Mouse (Mus musculus): ENCODE results near the gene Gbgt1. TPM values are rescaled to one million over a fixed set of nuclear protein-coding genes. Genes with fewer than 3 reads are reported as not detected.

Gbgt1 gene
- total and polyA plus RNA-seq, 3 experiments = 0.11 TPM; not detected in 2

DNA sequence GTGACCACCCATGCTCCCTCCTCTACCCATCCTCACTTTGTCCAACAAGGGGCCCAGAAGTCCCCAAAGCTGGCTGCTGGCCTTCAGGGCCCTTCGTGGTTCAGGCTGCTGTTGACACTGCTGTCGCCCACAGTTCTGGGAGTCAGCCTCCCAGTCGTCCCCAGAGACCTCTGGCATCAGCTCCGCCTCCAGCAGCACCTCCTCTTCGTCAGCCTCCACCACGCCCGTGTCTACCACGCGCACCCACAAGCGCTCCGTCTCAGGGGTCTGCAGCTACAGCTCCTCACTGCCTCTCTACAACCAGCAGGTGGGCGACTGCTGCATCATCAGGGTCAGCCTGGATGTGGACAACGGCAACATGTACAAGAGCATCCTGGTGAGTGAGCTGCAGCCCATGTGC is 52.5 kb downstream of the Gbgt1 start:
- Histone ChIP-seq H3K27me3 (ENCODE audit: control insufficient read depth in 1 of 2, insufficient read depth in 2 of 2, low read length in 2 of 2) (no peaks in the 10 kb centered on the region), H3K9me3 (replicated peaks; ENCODE audit: insufficient read depth, low read length) (no peaks in the 10 kb centered on the region), H3K27ac (ENCODE audit: control insufficient read depth, low read depth, low read length) (no peak overlapping the region), H3K36me3 (ENCODE audit: control insufficient read depth in 1 of 2, insufficient read depth in 2 of 2, low read length in 2 of 2) (peaks cover 0 to 3% of the 10 kb centered on the region in 2 experiments; a peak in 1 of 4 replicates), H3K4me3 (ENCODE audit: control insufficient read depth in 1 of 2, insufficient read depth in 1 of 2, low read depth in 2 of 2, low read length in 2 of 2) (no peak overlapping the region), H3K9ac (ENCODE audit: control insufficient read depth, low read depth, low read length, poor library complexity, severe bottlenecking) (no peak overlapping the region), H3K79me2 (ENCODE audit: control insufficient read depth, insufficient read depth, low read length, poor library complexity) (no peaks in the 10 kb centered on the region), H3K4me1 (ENCODE audit: control insufficient read depth in 1 of 2, insufficient read depth in 2 of 2, low read length in 2 of 2) (peaks cover 0 to 6% of the 10 kb centered on the region in 2 experiments; a peak in 2 of 4 replicates)
- DNase-seq (ENCODE audit: low read depth, low spot score) = no peak
- no peak for TF ChIP-seq POLR2AphosphoS2 (IDR thresholded peaks at IDR 0.05; ENCODE audit: low read length)
- TF ChIP-seq ZNF384 (IDR thresholded peaks at IDR 0.05; ENCODE audit: low read depth, low read length) = no peak
- TF ChIP-seq JUND (IDR thresholded peaks at IDR 0.05; ENCODE audit: low read depth, low read length) = no peak
- no peak for TF ChIP-seq MEF2A (IDR thresholded peaks at IDR 0.05; ENCODE audit: extremely low read depth, insufficient replicate concordance, low read depth, low read length, poor library complexity, severe bottlenecking)
- TF ChIP-seq MYB (IDR thresholded peaks at IDR 0.05; ENCODE audit: low read depth, low read length) = no peak
- no peak for TF ChIP-seq TAL1 (IDR thresholded peaks at IDR 0.05; ENCODE audit: low read length)
- TF ChIP-seq KAT2A (conservative IDR thresholded peaks at IDR 0.05; ENCODE audit: low read depth, low read length) = no peak
- TF ChIP-seq RCOR1 (IDR thresholded peaks at IDR 0.05; ENCODE audit: low read depth, low read length) = no peak
- no peak for TF ChIP-seq TCF12 (IDR thresholded peaks at IDR 0.05; ENCODE audit: low read depth, low read length)
- TF ChIP-seq SMC3 (IDR thresholded peaks at IDR 0.05; ENCODE audit: low read depth, low read length) = no peak
- no peak for TF ChIP-seq CTCF (IDR thresholded peaks at IDR 0.05 in 2 of 3, conservative IDR thresholded peaks at IDR 0.05 in 1 of 3; ENCODE audit: control insufficient read depth in 1 of 3, insufficient read depth in 1 of 3, low read depth in 2 of 3, low read length in 3 of 3, poor library complexity in 1 of 3, severe bottlenecking in 1 of 3)
- no peak for TF ChIP-seq SIN3A (IDR thresholded peaks at IDR 0.05; ENCODE audit: low read length)
- TF ChIP-seq POLR2A (IDR thresholded peaks at IDR 0.05; ENCODE audit: control insufficient read depth in 1 of 2, insufficient read depth in 1 of 2, low read depth in 1 of 2, low read length in 2 of 2, poor library complexity in 1 of 2) = no peak

DNA sequence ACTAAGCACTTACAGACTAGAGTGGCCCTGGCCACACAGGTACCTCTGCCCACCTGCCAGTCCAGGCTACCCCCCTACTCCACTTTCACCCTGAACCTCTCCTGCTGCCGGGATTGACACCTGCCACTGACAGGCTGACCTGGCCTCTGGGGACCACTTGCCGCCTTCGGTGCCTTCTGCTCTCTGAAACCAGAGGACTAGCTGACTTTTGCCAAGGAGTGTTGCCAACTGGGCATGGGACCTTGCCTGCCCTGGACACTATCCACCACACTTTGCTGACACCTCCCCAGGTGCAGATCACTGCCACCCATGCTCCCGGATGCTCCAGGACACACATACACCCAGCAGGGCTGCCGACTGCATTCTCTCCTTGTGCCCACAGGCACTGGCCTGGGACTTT is 55.6 kb downstream of the Gbgt1 start:
- Histone ChIP-seq H3K79me2 (ENCODE audit: control insufficient read depth, insufficient read depth, low read length, poor library complexity) (no peaks in the 10 kb centered on the region), H3K4me1 (ENCODE audit: control insufficient read depth in 1 of 2, insufficient read depth in 2 of 2, low read length in 2 of 2) (no peaks in the 10 kb centered on the region), H3K27ac (ENCODE audit: control insufficient read depth, low read depth, low read length) (no peak overlapping the region), H3K36me3 (ENCODE audit: control insufficient read depth in 1 of 2, insufficient read depth in 2 of 2, low read length in 2 of 2) (no peaks in the 10 kb centered on the region), H3K27me3 (ENCODE audit: control insufficient read depth in 1 of 2, insufficient read depth in 2 of 2, low read length in 2 of 2) (no peaks in the 10 kb centered on the region), H3K9me3 (replicated peaks; ENCODE audit: insufficient read depth, low read length) (no peaks in the 10 kb centered on the region), H3K9ac (ENCODE audit: control insufficient read depth, low read depth, low read length, poor library complexity, severe bottlenecking) (no peak overlapping the region), H3K4me3 (ENCODE audit: control insufficient read depth in 1 of 2, insufficient read depth in 1 of 2, low read depth in 2 of 2, low read length in 2 of 2) (no peak overlapping the region)
- DNase-seq (ENCODE audit: low read depth, low spot score) = no peak
- TF ChIP-seq SIN3A (IDR thresholded peaks at IDR 0.05; ENCODE audit: low read length) = no peak
- TF ChIP-seq ZMIZ1 (IDR thresholded peaks at IDR 0.05; ENCODE audit: low read depth, low read length) = no peak
- TF ChIP-seq RCOR1 (IDR thresholded peaks at IDR 0.05; ENCODE audit: low read depth, low read length) = no peak
- TF ChIP-seq ZC3H11A (IDR thresholded peaks at IDR 0.05; ENCODE audit: low read depth, low read length) = no peak
- TF ChIP-seq BHLHE40 (IDR thresholded peaks at IDR 0.05; ENCODE audit: borderline replicate concordance, low read depth, low read length) = no peak
- no peak for TF ChIP-seq NELFE (IDR thresholded peaks at IDR 0.05; ENCODE audit: low read depth, low read length)
- no peak for TF ChIP-seq GATA1 (IDR thresholded peaks at IDR 0.05; ENCODE audit: low read depth, low read length)
- TF ChIP-seq EP300 (IDR thresholded peaks at IDR 0.05; ENCODE audit: low read depth in 1 of 2, low read length in 2 of 2) = no peak
- no peak for TF ChIP-seq MAZ (IDR thresholded peaks at IDR 0.05; ENCODE audit: low read depth, low read length)

Other genes with a start within 250 kb of the Gbgt1 start
- gene Ppp1r26, start 50.1 kb upstream of the Gbgt1 start, total RNA-seq (2012; rRNA removed) = not detected in 2 replicates
- gene Ppp1r26, start 50.1 kb upstream of the Gbgt1 start, polyA plus RNA-seq (2012; ENCODE audit: insufficient read depth in 1 of 2, insufficient read length in 2 of 2, low read depth in 1 of 2, low replicate concordance in 2 of 2, missing spikeins in 1 of 2) = not detected
- gene 1700007K13Rik, start 30.6 kb upstream of the Gbgt1 start, total RNA-seq (2012; rRNA removed) = not detected in 2 replicates
- not detected for gene 1700007K13Rik, start 30.6 kb upstream of the Gbgt1 start, polyA plus RNA-seq (2012; ENCODE audit: insufficient read depth in 1 of 2, insufficient read length in 2 of 2, low read depth in 1 of 2, low replicate concordance in 2 of 2, missing spikeins in 1 of 2)
- 26.5 and 30.5 TPM in 2 replicates for gene Mrps2, start 28.8 kb upstream of the Gbgt1 start, total RNA-seq (2012; rRNA removed)
- 10 to 100 TPM; 70.3 to 71.4 TPM for gene Mrps2, start 28.8 kb upstream of the Gbgt1 start, polyA plus RNA-seq (2012; ENCODE audit: insufficient read depth in 1 of 2, insufficient read length in 2 of 2, low read depth in 1 of 2, low replicate concordance in 2 of 2, missing spikeins in 1 of 2)
- gene Gm10134, start 9.2 kb downstream of the Gbgt1 start, total RNA-seq (2012; rRNA removed) = not detected in 2 replicates
- gene Gm10134, start 9.2 kb downstream of the Gbgt1 start, polyA plus RNA-seq (2012; ENCODE audit: insufficient read depth in 1 of 2, insufficient read length in 2 of 2, low read depth in 1 of 2, low replicate concordance in 2 of 2, missing spikeins in 1 of 2) = not detected
- 4.7 and 5.0 TPM in 2 replicates for gene Ralgds, start 16.2 kb downstream of the Gbgt1 start, total RNA-seq (2012; rRNA removed)
- 10 to 100 TPM in 1 of 2 experiments, not detected in 1; 11.0 TPM for gene Ralgds, start 16.2 kb downstream of the Gbgt1 start, polyA plus RNA-seq (2012; ENCODE audit: insufficient read depth in 1 of 2, insufficient read length in 2 of 2, low read depth in 1 of 2, low replicate concordance in 2 of 2, missing spikeins in 1 of 2)
- not detected in 2 replicates for gene Cel, start 66.5 kb downstream of the Gbgt1 start, total RNA-seq (2012; rRNA removed)
- gene Cel, start 66.5 kb downstream of the Gbgt1 start, polyA plus RNA-seq (2012; ENCODE audit: insufficient read depth in 1 of 2, insufficient read length in 2 of 2, low read depth in 1 of 2, low replicate concordance in 2 of 2, missing spikeins in 1 of 2) = not detected
- gene Gtf3c5, start 86.9 kb downstream of the Gbgt1 start, total RNA-seq (2012; rRNA removed) = 20.3 and 22.5 TPM in 2 replicates
- gene Gtf3c5, start 86.9 kb downstream of the Gbgt1 start, polyA plus RNA-seq (2012; ENCODE audit: insufficient read depth in 1 of 2, insufficient read length in 2 of 2, low read depth in 1 of 2, low replicate concordance in 2 of 2, missing spikeins in 1 of 2) = 10 to 100 TPM in 1 of 2 experiments, not detected in 1; 50.2 TPM
- 75.1 and 82.9 TPM in 2 replicates for gene Gfi1b, start 125.1 kb downstream of the Gbgt1 start, total RNA-seq (2012; rRNA removed)
- gene Gfi1b, start 125.1 kb downstream of the Gbgt1 start, polyA plus RNA-seq (2012; ENCODE audit: insufficient read depth in 1 of 2, insufficient read length in 2 of 2, low read depth in 1 of 2, low replicate concordance in 2 of 2, missing spikeins in 1 of 2) = 100 to 1,000 TPM; 194 to 277 TPM
- 7.5 and 8.0 TPM in 2 replicates for gene Tsc1, start 144.3 kb downstream of the Gbgt1 start, total RNA-seq (2012; rRNA removed)
- 10 to 100 TPM in 1 of 2 experiments, not detected in 1; 16.4 TPM for gene Tsc1, start 144.3 kb downstream of the Gbgt1 start, polyA plus RNA-seq (2012; ENCODE audit: insufficient read depth in 1 of 2, insufficient read length in 2 of 2, low read depth in 1 of 2, low replicate concordance in 2 of 2, missing spikeins in 1 of 2)
- gene Spaca9, start 202.8 kb downstream of the Gbgt1 start, total RNA-seq (2012; rRNA removed) = 0.36 and 0.92 TPM in 2 replicates
- 1 to 10 TPM in 1 of 2 experiments, not detected in 1; 5.4 TPM for gene Spaca9, start 202.8 kb downstream of the Gbgt1 start, polyA plus RNA-seq (2012; ENCODE audit: insufficient read depth in 1 of 2, insufficient read length in 2 of 2, low read depth in 1 of 2, low replicate concordance in 2 of 2, missing spikeins in 1 of 2)
- gene Ak8, start 203.3 kb downstream of the Gbgt1 start, total RNA-seq (2012; rRNA removed) = 0.49 and 1.5 TPM in 2 replicates
- gene Ak8, start 203.3 kb downstream of the Gbgt1 start, polyA plus RNA-seq (2012; ENCODE audit: insufficient read depth in 1 of 2, insufficient read length in 2 of 2, low read depth in 1 of 2, low replicate concordance in 2 of 2, missing spikeins in 1 of 2) = 1 to 10 TPM in 1 of 2 experiments, not detected in 1; 2.6 TPM

Measured in MEL (cell line).